Mouse (Mus musculus): ENCODE measurements at regions not wholly inside any gene's neighbourhood (a gene's known extent, or its start where the extent isn't known, plus 50 kb on each side); places are given as distances from the start of the nearest gene placed in this dataset.
A peak's percentile ranks its signal among the peaks of the same experiment; 100 is the strongest.

GRCm38 (mm10) chr1:184614699-184615415 is 117.6 kb downstream of the Hlx start:
- no peaks in the 10 kb centered on the region for H3K9me3 ChIP-seq (replicated peaks; ENCODE audit: control insufficient read depth, low read length)
- no peaks in the 10 kb centered on the region for H3K4me1 ChIP-seq (ENCODE audit: control insufficient read depth, insufficient read depth, low read length)
- no peak overlapping the region for H3K9ac ChIP-seq (ENCODE audit: low read length)
- no peak for ATAC-seq (replicated peaks; ENCODE audit: extremely low read depth, insufficient read depth, low FRiP score)
- no peak overlapping the region for H3K4me3 ChIP-seq (ENCODE audit: low read length)
- no peak overlapping the region for H3K27ac ChIP-seq (ENCODE audit: low read length)
- no peaks in the 10 kb centered on the region for H3K36me3 ChIP-seq (ENCODE audit: control insufficient read depth, insufficient read depth)
- 77% methylated on average over 21 of the region's 21 CpGs for WGBS
- no peak overlapping the region for H3K4me2 ChIP-seq (ENCODE audit: low read depth, low read length)
- no peaks in the 10 kb centered on the region for H3K27me3 ChIP-seq (ENCODE audit: control insufficient read depth, insufficient read depth, low read length)

- Histone ChIP-seq H3K9me3 (replicated peaks; ENCODE audit: control insufficient read depth, low read length) (no peaks in the 10 kb centered on the region), H3K36me3 (ENCODE audit: control insufficient read depth, insufficient read depth) (no peaks in the 10 kb centered on the region), H3K27ac (ENCODE audit: low read length) (no peak overlapping the region), H3K27me3 (ENCODE audit: control insufficient read depth, insufficient read depth, low read length) (no peaks in the 10 kb centered on the region), H3K4me1 (ENCODE audit: control insufficient read depth, insufficient read depth, low read length) (no peaks in the 10 kb centered on the region), H3K4me2 (ENCODE audit: low read depth, low read length) (no peak overlapping the region), H3K4me3 (ENCODE audit: low read length) (no peak overlapping the region), H3K9ac (ENCODE audit: low read length) (no peak overlapping the region)
- 74% methylated on average over 4 of the region's 4 CpGs for WGBS
- ATAC-seq (replicated peaks; ENCODE audit: extremely low read depth, insufficient read depth, low FRiP score) = no peak
Observed at GRCm38 (mm10) chr1:184612880-184613279, 119.5 kb downstream of the Hlx start.

GRCm38 (mm10) chr1:184608938-184609337 is 123.5 kb downstream of the Hlx start:
- 85% methylated on average over 5 of the region's 5 CpGs for WGBS
- Histone ChIP-seq H3K9ac (ENCODE audit: low read length) (no peak overlapping the region), H3K9me3 (replicated peaks; ENCODE audit: control insufficient read depth, low read length) (no peaks in the 10 kb centered on the region), H3K4me1 (ENCODE audit: control insufficient read depth, insufficient read depth, low read length) (no peaks in the 10 kb centered on the region), H3K27ac (ENCODE audit: low read length) (no peak overlapping the region), H3K4me3 (ENCODE audit: low read length) (no peak overlapping the region), H3K36me3 (ENCODE audit: control insufficient read depth, insufficient read depth) (no peaks in the 10 kb centered on the region), H3K4me2 (ENCODE audit: low read depth, low read length) (no peak overlapping the region), H3K27me3 (ENCODE audit: control insufficient read depth, insufficient read depth, low read length) (no peaks in the 10 kb centered on the region)
- no peak for ATAC-seq (replicated peaks; ENCODE audit: extremely low read depth, insufficient read depth, low FRiP score)

GRCm38 (mm10) chr1:184608338-184608737 is 124.1 kb downstream of the Hlx start:
- no peaks in the 10 kb centered on the region for H3K27me3 ChIP-seq (ENCODE audit: control insufficient read depth, insufficient read depth, low read length)
- H3K4me3 ChIP-seq (ENCODE audit: low read length) = no peak overlapping the region
- no peak overlapping the region for H3K9ac ChIP-seq (ENCODE audit: low read length)
- 76% methylated on average over 2 of the region's 2 CpGs for WGBS
- H3K36me3 ChIP-seq (ENCODE audit: control insufficient read depth, insufficient read depth) = no peaks in the 10 kb centered on the region
- no peak overlapping the region for H3K27ac ChIP-seq (ENCODE audit: low read length)
- no peak for ATAC-seq (replicated peaks; ENCODE audit: extremely low read depth, insufficient read depth, low FRiP score)
- no peaks in the 10 kb centered on the region for H3K4me1 ChIP-seq (ENCODE audit: control insufficient read depth, insufficient read depth, low read length)
- no peak overlapping the region for H3K4me2 ChIP-seq (ENCODE audit: low read depth, low read length)
- no peaks in the 10 kb centered on the region for H3K9me3 ChIP-seq (replicated peaks; ENCODE audit: control insufficient read depth, low read length)

- Histone ChIP-seq H3K36me3 (ENCODE audit: control insufficient read depth, insufficient read depth) (no peaks in the 10 kb centered on the region), H3K9me3 (replicated peaks; ENCODE audit: control insufficient read depth, low read length) (no peaks in the 10 kb centered on the region)
- ATAC-seq (replicated peaks; ENCODE audit: extremely low read depth, insufficient read depth, low FRiP score) = no peak
Observed at GRCm38 (mm10) chr1:184606541-184606940, 125.9 kb downstream of the Hlx start.

GRCm38 (mm10) chr1:184605666-184606065 is 126.8 kb downstream of the Hlx start:
- no peak for ATAC-seq (replicated peaks; ENCODE audit: extremely low read depth, insufficient read depth, low FRiP score)
- Histone ChIP-seq H3K4me3 (ENCODE audit: low read length) (no peak overlapping the region), H3K4me2 (ENCODE audit: low read depth, low read length) (no peak overlapping the region), H3K9me3 (replicated peaks; ENCODE audit: control insufficient read depth, low read length) (no peaks in the 10 kb centered on the region), H3K36me3 (ENCODE audit: control insufficient read depth, insufficient read depth) (no peaks in the 10 kb centered on the region), H3K9ac (ENCODE audit: low read length) (no peak overlapping the region), H3K27me3 (ENCODE audit: control insufficient read depth, insufficient read depth, low read length) (no peaks in the 10 kb centered on the region), H3K27ac (ENCODE audit: low read length) (no peak overlapping the region), H3K4me1 (ENCODE audit: control insufficient read depth, insufficient read depth, low read length) (no peaks in the 10 kb centered on the region)
- WGBS = 79% methylated on average over 7 of the region's 7 CpGs

More at GRCm38 (mm10) chr1:184606541-184606940, 125.9 kb downstream of the Hlx start:
- no peak overlapping the region for H3K9ac ChIP-seq (ENCODE audit: low read length)
- no peak overlapping the region for H3K27ac ChIP-seq (ENCODE audit: low read length)
- H3K4me1 ChIP-seq (ENCODE audit: control insufficient read depth, insufficient read depth, low read length) = no peaks in the 10 kb centered on the region
- H3K27me3 ChIP-seq (ENCODE audit: control insufficient read depth, insufficient read depth, low read length) = no peaks in the 10 kb centered on the region
- H3K4me2 ChIP-seq (ENCODE audit: low read depth, low read length) = 0 out of 2 replicates have a peak overlapping the region, but pooled peaks have one; percentile 10
- WGBS = 34% methylated on average over 8 of the region's 8 CpGs
- H3K4me3 ChIP-seq (ENCODE audit: low read length) = no peak overlapping the region

- ATAC-seq (replicated peaks; ENCODE audit: extremely low read depth, insufficient read depth, low FRiP score) = no peak
- no peak overlapping the region for H3K4me2 ChIP-seq (ENCODE audit: low read depth, low read length)
- WGBS = 90% methylated on average over 6 of the region's 6 CpGs
Observed at GRCm38 (mm10) chr1:184603136-184603535, 129.3 kb downstream of the Hlx start.

GRCm38 (mm10) chr1:184595449-184595848 is 137.0 kb downstream of the Hlx start:
- Histone ChIP-seq H3K9ac (ENCODE audit: low read length) (no peak overlapping the region), H3K4me2 (ENCODE audit: low read depth, low read length) (no peak overlapping the region), H3K4me3 (ENCODE audit: low read length) (no peak overlapping the region), H3K9me3 (replicated peaks; ENCODE audit: control insufficient read depth, low read length) (no peaks in the 10 kb centered on the region), H3K4me1 (ENCODE audit: control insufficient read depth, insufficient read depth, low read length) (no peaks in the 10 kb centered on the region), H3K27me3 (ENCODE audit: control insufficient read depth, insufficient read depth, low read length) (no peaks in the 10 kb centered on the region), H3K27ac (ENCODE audit: low read length) (no peak overlapping the region), H3K36me3 (ENCODE audit: control insufficient read depth, insufficient read depth) (no peaks in the 10 kb centered on the region)
- 56% methylated on average over 12 of the region's 12 CpGs for WGBS
- ATAC-seq (replicated peaks; ENCODE audit: extremely low read depth, insufficient read depth, low FRiP score) = no peak

More at GRCm38 (mm10) chr1:184603136-184603535, 129.3 kb downstream of the Hlx start:
- Histone ChIP-seq H3K4me1 (ENCODE audit: control insufficient read depth, insufficient read depth, low read length) (no peaks in the 10 kb centered on the region), H3K9ac (ENCODE audit: low read length) (no peak overlapping the region), H3K36me3 (ENCODE audit: control insufficient read depth, insufficient read depth) (no peaks in the 10 kb centered on the region), H3K4me3 (ENCODE audit: low read length) (no peak overlapping the region), H3K27me3 (ENCODE audit: control insufficient read depth, insufficient read depth, low read length) (no peaks in the 10 kb centered on the region), H3K9me3 (replicated peaks; ENCODE audit: control insufficient read depth, low read length) (no peaks in the 10 kb centered on the region), H3K27ac (ENCODE audit: low read length) (no peak overlapping the region)

- Histone ChIP-seq H3K27ac (ENCODE audit: low read length) (no peak overlapping the region), H3K4me2 (ENCODE audit: low read depth, low read length) (no peak overlapping the region), H3K36me3 (ENCODE audit: control insufficient read depth, insufficient read depth) (no peaks in the 10 kb centered on the region), H3K9me3 (replicated peaks; ENCODE audit: control insufficient read depth, low read length) (no peaks in the 10 kb centered on the region), H3K9ac (ENCODE audit: low read length) (no peak overlapping the region), H3K4me3 (ENCODE audit: low read length) (no peak overlapping the region), H3K4me1 (ENCODE audit: control insufficient read depth, insufficient read depth, low read length) (no peaks in the 10 kb centered on the region), H3K27me3 (ENCODE audit: control insufficient read depth, insufficient read depth, low read length) (no peaks in the 10 kb centered on the region)
- WGBS = 56% methylated on average over 7 of the region's 7 CpGs
- no peak for ATAC-seq (replicated peaks; ENCODE audit: extremely low read depth, insufficient read depth, low FRiP score)
Observed at GRCm38 (mm10) chr1:184590634-184591033, 141.8 kb downstream of the Hlx start.

Data from heart, embryonic 16.5 days (tissue).